8 mouse cellular contexts compared by ENCODE assay signal in the genomic region with DNA sequence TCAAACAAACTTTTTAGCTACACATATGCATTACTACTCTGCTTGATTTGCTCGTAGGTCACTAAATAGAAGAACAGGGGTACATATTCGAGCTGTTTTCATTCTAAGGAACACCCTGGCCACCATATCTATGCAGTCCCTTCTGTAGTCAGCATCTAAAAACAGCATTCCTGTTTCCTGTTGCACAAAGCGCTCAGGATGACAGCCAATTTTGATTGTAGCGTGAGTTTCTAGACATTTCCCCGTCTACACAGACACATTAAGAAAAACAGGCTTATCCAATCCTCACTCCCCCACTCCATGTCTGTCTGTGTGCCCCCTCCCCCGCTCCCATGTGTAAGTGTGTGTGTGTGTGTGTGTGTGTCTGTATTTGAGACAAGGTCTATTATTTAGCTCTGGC. TPM values are rescaled to one million over a fixed set of nuclear protein-coding genes. Genes with fewer than 3 reads are reported as not detected.
A peak's percentile ranks its signal among the peaks of the same experiment; 100 is the strongest.
DNase-seq lines count a peak whose midpoint lies in the region; ATAC-seq lines count a peak whose summit lies in the region.

No protein-coding gene starts in this region.

- peak overlapping the region; percentile 94 for H3K4me3 ChIP-seq in heart, embryonic 15.5 days
- no peak overlapping the region for H3K4me3 ChIP-seq in stomach, embryonic 15.5 days (replicated peaks)

- 43% methylated on average over 6 of the region's 6 CpGs for WGBS in heart, embryonic 15.5 days
- WGBS in stomach, embryonic 15.5 days: 72% methylated on average over 6 of the region's 6 CpGs

- peak overlapping the region; percentile 93 for H3K27ac ChIP-seq in heart, embryonic 15.5 days
- H3K27ac ChIP-seq in stomach, embryonic 15.5 days: no peak overlapping the region

- peaks cover 22% of the 10 kb centered on the region for H3K4me1 ChIP-seq in heart, embryonic 15.5 days (replicated peaks)
- peaks cover 8% of the 10 kb centered on the region; the same call in 1 of the 2 replicates for H3K4me1 ChIP-seq in stomach, embryonic 15.5 days

- DNase-seq in retina, postnatal 1 day: peak; percentile 1
- no peak for DNase-seq in retina, embryonic 14.5 days (ENCODE audit: low spot score)
- DNase-seq in liver: peak; percentile 5
- DNase-seq in thymus, postnatal 25 days: no peak
- no peak for DNase-seq in left cerebral cortex, adult 11 months (ENCODE audit: low spot score)
- no peak for DNase-seq in thymus, postnatal 36 days

- ATAC-seq in heart, embryonic 15.5 days (replicated peaks; ENCODE audit: insufficient number of reproducible peaks, insufficient read depth, low FRiP score, low read depth): 0 out of 2 replicates have a peak, but pooled peaks have one; percentile 5
- ATAC-seq in stomach, embryonic 15.5 days (ENCODE audit: insufficient read depth, low FRiP score, low read depth): no peak

- peak overlapping the region; percentile 86; the same call in 1 of the 2 replicates for H3K9ac ChIP-seq in heart, embryonic 15.5 days
- H3K9ac ChIP-seq in stomach, embryonic 15.5 days: peak overlapping the region; percentile 59; the same call in 1 of the 2 replicates

- H3K4me2 ChIP-seq in heart, embryonic 15.5 days: peak overlapping the region; percentile 90
- peak overlapping the region; percentile 74 for H3K4me2 ChIP-seq in stomach, embryonic 15.5 days

- H3K9me3 ChIP-seq in heart, embryonic 15.5 days (replicated peaks): no peaks in the 10 kb centered on the region
- no peaks in the 10 kb centered on the region for H3K9me3 ChIP-seq in stomach, embryonic 15.5 days

- H3K27me3 ChIP-seq in heart, embryonic 15.5 days: no peaks in the 10 kb centered on the region
- no peaks in the 10 kb centered on the region for H3K27me3 ChIP-seq in stomach, embryonic 15.5 days (replicated peaks)

- H3K36me3 ChIP-seq in heart, embryonic 15.5 days: peaks cover 28% of the 10 kb centered on the region
- 0 out of 2 replicates have a peak, but pooled peaks cover 9% of the 10 kb centered on the region for H3K36me3 ChIP-seq in stomach, embryonic 15.5 days

RNA-seq across cellular contexts. Expression of a gene that starts 1.5 kb away (rescaled TPM):
- 9.0 and 10.1 TPM in 2 replicates for polyA plus RNA-seq in heart, embryonic 15.5 days (2015; fragmentation: Nextera tagmentation; extraction: Ambion mirVana)
- 10.4 and 10.7 TPM in 2 replicates for polyA plus RNA-seq in stomach, embryonic 15.5 days (2015; fragmentation: Nextera tagmentation; extraction: Ambion mirVana)

RNA-seq across cellular contexts. Expression of a gene that starts 39.5 kb away (rescaled TPM):
- 0.13 and 0.46 TPM in 2 replicates for polyA plus RNA-seq in heart, embryonic 15.5 days (2015; fragmentation: Nextera tagmentation; extraction: Ambion mirVana)
- 0.37 and 0.45 TPM in 2 replicates for polyA plus RNA-seq in stomach, embryonic 15.5 days (2015; fragmentation: Nextera tagmentation; extraction: Ambion mirVana)

Comparison
In these comparisons a context has a peak if more than half of its experiments do, and no peak if none do; other contexts are left out.
1. DNase-seq: peak in retina, postnatal 1 day (single experiment) and liver (single experiment); none in retina, embryonic 14.5 days (single experiment), thymus, postnatal 25 days (single experiment), left cerebral cortex, adult 11 months (single experiment) and thymus, postnatal 36 days (0 of 2).